Mouse (Mus musculus) layer of hippocampus, adult 18-20 months (tissue): Measurements from ENCODE around the gene Cyb561d1. TPM values are rescaled to one million over a fixed set of nuclear protein-coding genes. Genes with fewer than 3 reads are reported as not detected.

Source experiments
- DNase-seq, 2 experiments: peaks; one replicate each; pipeline ENCODE4 v3.0.0; 2022; ENCODE audit warnings: low spot score in 2 of 2
- total RNA-seq, 2 experiments: library from RNA; stranded (reverse); gene quantifications; 2 replicates each; pipeline ENCODE4 v1.2.3; 2021

The Cyb561d1 gene
- total RNA-seq, 2 experiments from 2014 or later, result 17.4 TPM

DNA sequence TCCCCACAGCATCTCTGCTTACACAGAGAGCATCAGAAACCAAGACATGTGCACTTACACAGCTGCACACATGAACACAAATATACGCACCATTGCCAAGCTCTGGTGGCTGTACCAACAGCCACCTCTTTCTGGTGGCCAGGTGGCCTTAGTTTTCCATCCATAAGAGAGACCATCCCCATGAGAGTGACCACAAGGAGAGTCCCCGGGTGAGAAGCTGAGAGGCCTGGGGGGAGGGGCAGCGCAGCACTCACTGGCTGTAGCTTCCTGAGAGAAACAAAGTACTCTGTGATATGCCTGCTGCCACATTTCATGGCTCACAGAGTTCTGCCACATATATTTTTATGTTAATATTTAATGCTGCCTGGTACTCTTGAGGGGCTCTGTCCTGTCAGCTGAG lies 31.8 kb downstream of the Cyb561d1 start:
- DNase-seq, result no peak

DNA sequence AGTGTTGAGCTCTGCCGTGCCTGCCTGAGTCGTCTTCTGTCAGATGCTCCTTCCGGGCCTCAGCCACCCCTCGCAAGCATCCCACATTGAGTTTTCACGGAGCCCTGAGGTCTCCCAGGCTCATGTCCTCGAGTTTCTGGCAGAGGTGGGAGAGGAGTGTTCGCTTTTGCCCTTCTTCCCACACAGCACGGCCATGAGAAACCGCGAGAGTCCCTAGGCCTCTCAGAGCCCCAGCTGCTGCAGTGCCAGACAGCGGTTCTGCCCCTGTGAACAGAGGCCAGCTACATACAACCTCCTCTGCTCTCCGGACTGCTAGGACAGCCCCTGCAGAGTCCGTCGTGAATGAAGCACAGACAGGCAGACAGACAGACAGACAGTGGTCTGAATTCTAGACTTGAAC lies 33.5 kb downstream of the Cyb561d1 start:
- no peak for DNase-seq

DNA sequence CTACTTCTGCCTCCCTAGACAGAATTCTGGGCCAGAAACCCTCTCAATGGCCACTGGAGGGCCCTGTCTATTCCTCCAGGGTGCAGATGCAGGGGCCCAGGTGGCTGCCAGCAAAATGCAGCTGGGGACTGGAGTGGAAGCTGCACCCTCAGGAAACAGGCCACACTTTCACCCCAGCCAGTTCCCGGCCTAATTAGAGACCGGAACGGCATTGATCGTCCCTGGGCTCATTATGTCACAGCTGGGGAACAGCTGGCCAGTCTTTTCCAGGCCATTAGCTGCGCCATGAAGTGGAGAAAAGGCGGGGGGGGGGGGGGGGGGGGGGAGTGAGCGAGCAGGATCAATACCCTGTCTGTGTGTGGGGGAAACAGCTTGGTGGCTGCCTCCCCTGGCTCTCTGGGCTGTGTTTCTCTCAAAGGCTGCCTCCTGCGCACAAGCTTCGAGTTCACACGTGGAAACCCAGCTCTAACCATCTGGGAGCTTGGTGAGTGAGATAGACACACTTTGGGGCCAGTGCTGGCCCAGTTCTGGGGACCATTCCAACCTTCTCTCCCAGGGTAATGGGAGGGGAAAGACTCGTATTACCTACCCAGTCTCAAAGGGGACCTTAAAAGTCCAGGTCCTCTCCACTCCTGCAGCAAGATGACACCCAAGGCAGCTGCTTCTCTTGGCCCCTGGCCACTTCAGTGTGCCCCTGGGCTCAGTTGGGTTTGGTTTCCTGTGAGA lies 34.4 kb downstream of the Cyb561d1 start:
- DNase-seq, result peak in 1 of 2 experiments; percentile 59

DNA sequence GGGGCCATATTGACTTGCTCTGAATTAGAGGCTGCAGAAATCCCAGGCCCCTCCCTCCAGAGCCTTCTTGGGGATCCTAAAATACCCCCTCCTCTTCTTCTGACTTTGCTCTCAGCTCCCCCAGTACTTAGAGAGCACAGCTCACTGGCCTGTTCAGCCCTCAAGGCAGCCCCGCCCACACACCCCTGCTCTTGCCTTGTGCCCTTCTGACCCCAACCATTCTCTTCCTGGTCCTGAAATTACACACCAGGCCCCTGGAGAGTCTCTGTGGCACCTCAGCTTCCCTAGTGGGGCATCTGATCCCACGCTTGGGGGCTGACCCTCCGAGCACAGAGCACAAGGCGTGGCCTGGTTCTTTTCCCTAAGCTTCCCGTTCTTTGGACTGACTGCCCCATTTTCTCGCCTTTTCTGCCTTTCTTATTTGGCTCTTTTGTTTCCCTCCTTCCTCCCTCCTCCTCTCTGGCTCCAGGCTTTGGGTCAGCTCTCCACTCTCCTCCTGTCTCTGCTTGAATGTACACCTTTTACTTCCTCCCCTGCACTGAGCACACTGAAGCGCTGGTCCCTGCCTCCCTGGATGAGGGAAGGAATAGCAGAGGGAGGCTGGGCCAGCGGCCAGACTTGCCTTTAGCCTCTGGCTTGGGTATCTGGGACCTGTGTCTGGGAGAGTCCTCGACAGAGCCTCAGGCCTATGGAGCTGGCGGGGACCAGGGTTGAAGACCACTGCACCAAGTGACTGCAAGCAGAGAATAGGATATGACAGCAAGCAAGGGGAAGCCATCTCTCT lies 35.3 kb downstream of the Cyb561d1 start:
- DNase-seq, result no peak

DNA sequence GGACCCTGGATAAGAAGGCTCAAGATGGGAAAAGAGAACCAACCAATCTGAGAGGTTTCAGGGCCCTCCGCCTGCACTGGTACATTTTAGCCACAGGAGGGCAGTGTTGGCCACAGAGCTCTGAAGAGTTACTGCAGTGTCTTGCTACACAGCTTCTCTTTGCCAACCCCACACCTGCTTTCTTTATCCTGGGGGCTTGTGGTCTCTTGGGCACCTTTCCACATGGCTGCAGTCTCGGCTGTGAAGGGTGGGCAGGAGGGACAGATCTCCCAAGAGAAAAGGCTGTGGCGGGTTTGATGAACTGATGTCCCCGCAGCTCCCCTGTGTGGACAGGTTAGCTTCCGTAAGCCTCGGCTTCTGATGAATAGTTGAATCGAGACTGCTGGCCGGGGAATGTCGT lies 36.2 kb downstream of the Cyb561d1 start:
- DNase-seq, result peak; percentile 78 to 92

DNA sequence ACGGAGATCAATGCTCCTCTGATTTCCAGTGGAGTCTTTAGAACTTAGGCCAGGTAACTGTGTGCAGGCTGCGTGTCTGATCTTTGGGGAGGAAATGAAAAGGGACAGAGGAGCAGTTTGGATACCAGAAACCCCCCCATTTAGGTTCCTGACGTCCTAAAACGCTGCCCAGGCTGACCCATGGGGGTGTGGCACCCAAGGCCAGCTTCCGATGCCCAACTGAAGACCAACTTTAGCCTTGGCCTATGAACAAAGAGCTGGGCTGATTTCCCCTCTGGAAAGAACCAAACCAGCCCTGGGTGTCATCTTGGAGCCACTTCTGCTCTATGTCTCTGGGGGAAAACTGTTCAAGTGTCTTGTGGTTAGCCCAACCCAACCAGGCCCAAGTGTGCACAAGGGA lies 36.9 kb downstream of the Cyb561d1 start:
- DNase-seq, result no peak

DNA sequence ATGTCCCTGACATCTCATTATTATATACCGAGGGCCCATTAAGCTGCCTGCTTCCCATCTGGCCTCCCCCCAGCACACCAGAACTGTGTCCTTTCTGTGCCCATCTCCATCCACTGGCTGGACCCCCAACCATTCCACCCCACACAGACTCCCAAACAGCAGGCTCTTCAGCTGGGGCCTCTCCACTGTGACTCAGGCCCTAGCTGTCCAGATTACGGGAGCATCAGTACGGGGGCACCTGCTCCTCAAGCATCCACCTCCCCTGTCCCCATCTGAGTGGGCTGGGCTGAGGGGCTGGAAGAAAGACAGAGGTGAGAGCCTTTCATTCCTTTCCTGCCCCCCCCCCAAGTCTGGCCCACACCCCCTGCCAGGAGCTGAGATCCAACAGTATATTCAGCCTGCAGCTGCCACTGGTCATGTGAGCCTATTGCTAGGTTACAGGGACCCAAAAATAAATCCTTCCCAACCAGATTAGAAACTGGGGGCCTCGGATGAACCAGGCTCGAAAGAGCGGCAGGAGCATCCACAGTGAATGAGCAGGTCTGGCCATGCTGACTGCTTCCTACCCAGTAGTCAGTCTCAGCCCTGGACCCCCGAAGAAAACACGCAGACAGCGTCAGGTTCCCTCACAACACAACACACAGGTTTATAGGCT lies 42.5 kb downstream of the Cyb561d1 start:
- DNase-seq, result peak; percentile 61 to 80

DNA sequence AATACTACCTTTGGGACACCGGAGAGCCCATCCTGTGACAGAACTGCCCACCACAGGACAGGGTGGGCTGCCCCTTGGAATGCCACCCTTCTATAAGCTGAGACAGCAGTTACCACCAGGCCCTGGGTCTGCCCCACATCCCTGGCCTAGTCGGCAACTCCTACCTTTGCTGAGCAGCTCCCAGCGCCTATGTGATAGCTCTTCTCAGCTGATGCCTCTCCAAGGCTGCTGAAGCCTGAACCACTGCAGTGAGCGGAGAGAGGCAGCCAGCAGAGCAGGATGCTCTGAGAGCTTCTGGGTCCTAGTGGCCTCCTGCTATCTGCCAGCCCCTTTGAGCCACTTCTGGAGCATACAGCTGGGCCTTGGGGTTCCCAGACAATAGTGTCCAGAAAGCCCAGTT lies 46.4 kb downstream of the Cyb561d1 start, which contains the start of gene Gpr61:
Gpr61 (minus strand) TSS at position 227 of the 400 bp plus-strand sequence.
- DNase-seq, result peak; percentile 74 to 82

DNA sequence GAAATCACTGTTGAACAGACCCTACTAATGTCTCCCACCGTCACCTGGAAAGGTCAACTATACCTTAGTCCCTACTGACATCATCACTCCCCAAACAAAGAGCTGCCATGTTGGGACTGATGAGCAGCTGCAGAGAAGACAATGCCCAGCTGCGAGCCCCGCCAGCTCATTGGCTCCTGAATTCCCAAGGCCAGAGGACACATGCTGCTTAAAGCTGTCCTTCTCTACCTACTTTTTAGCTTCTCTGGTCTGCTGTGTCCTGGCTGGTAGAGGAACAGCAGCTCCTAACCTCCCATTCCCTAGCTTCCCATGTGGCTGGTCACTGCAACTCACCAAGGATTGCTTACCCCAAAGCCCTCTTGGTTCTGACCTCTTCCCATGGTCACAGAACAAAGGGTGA lies 48.7 kb downstream of the Cyb561d1 start:
- DNase-seq, result no peak

DNA sequence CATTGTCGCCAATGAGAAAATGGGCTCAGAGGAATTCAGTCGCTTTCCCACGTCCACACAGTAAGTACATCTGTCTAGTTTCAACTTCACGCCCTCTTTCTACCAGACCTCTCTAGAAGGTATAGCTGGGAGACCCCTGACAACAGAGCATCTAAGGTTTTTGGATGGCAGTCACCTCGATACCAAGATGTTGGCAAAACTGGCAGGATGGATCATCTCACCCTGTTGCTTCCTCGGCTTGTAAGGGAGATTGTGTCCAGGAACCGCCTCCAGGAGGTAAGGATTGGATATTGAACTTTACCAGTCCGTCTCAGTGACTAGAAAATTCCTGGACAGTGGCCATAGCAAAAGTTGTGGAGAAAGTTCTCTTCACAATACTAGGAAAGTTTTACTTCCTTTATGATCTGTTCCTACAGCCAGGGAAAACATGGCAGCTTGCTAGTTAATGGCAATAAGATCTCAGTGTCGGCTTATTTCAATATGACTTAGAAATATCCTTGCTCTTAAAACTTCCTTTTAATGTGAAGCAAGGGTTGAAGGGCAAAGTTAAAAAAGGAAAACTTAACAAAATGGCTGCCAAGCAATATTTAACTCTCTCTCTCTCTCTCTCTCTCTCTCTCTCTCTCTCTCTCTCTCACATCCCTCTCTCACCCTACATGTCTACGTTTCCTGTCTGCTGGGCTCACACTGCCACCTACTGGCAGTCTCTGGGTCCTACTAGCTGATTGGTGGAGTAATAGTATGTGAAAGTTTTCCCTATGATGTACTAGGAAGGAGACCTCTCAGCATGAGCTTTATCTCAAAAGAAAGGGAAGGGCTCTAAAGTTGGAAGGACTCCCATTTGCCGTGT lies 53.4 kb downstream of the Cyb561d1 start:
- peak; percentile 75 to 95 for DNase-seq

DNA sequence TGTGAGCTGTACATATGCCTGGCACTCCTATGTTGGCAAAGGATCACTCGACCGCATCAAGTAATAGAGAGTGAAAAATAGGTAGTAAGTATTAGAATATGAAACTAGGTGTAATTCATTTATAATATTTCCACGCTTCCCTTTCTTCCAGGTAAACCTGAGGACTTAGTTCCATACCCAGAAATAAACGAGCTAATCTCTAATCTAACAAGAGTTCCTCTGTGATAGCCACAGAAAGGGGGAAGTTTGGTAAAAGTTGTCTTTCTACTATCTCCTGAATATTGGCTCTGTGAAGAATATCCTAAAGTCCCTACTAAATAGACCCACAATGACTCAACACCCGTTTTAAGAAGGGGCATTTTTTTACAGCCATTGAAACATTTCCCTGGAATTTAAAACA lies 54.3 kb downstream of the Cyb561d1 start:
- no peak for DNase-seq

Other genes starting within 250 kb of the Cyb561d1 start
- gene Gstm3, start 231.9 kb downstream of the Cyb561d1 start, total RNA-seq, result not detected
- 1 to 10 TPM; 2.8 to 3.4 TPM for gene Gstm2, start 214.8 kb downstream of the Cyb561d1 start, total RNA-seq
- gene Gstm1, start 183.2 kb downstream of the Cyb561d1 start, total RNA-seq, result 100 to 1,000 TPM; 379 to 410 TPM
- gene Gstm4, start 156.3 kb downstream of the Cyb561d1 start, total RNA-seq, result 10 to 100 TPM; 12.3 to 13.2 TPM
- gene Ampd2, start 114.6 kb downstream of the Cyb561d1 start, total RNA-seq, result 10 to 100 TPM; 68.7 to 73.6 TPM
- gene Gnat2, start 108.4 kb downstream of the Cyb561d1 start, total RNA-seq, result not detected
- gene Gnai3, start 55.1 kb downstream of the Cyb561d1 start, total RNA-seq, result 10 to 100 TPM; 28.2 to 28.7 TPM
- 10 to 100 TPM; 14.8 to 15.1 TPM for gene Gpr61, start 46.3 kb downstream of the Cyb561d1 start, total RNA-seq
- gene Amigo1, start 14.9 kb downstream of the Cyb561d1 start, total RNA-seq, result 10 to 100 TPM; 71.6 to 76.8 TPM
- gene Atxn7l2, start 9.7 kb upstream of the Cyb561d1 start, total RNA-seq, result 10 to 100 TPM; 23.5 to 24.8 TPM
- gene Sypl2, start 25.4 kb upstream of the Cyb561d1 start, total RNA-seq, result 1 to 10 TPM; 2.8 to 3.2 TPM
- 10 to 100 TPM; 67.2 to 69.9 TPM for gene Psma5, start 55.7 kb upstream of the Cyb561d1 start, total RNA-seq
- 100 to 1,000 TPM; 373 to 382 TPM for gene Sort1, start 82.9 kb upstream of the Cyb561d1 start, total RNA-seq
- gene Mybphl, start 163.7 kb upstream of the Cyb561d1 start, total RNA-seq, result under 1 TPM; 0.86 to 0.99 TPM
- gene Psrc1, start 182.6 kb upstream of the Cyb561d1 start, total RNA-seq, result 10 to 100 TPM; 23.2 to 25.0 TPM
- 100 to 1,000 TPM; 172 to 173 TPM for gene Celsr2, start 214.3 kb upstream of the Cyb561d1 start, total RNA-seq
- gene Sars, start 244.0 kb upstream of the Cyb561d1 start, total RNA-seq, result 100 to 1,000 TPM; 205 to 221 TPM